Mouse (Mus musculus) liver, embryonic 11.5 days (tissue): ENCODE measurements around the gene Sergef. TPM values are rescaled to one million over a fixed set of nuclear protein-coding genes. Genes with fewer than 3 reads are reported as not detected.

ENCODE experiments used
- ATAC-seq: fragments of 200-750 bp; cut with Nextera tagmentation; replicated peaks from 2 replicates; pipeline ENCODE4 v1.8.0; 2017; ENCODE audit warnings: moderate number of reproducible peaks, mild to moderate bottlenecking, moderate TSS enrichment, moderate library complexity; ENCODE audit not compliant: low FRiP score
- DNase-seq: peaks from one replicate; pipeline ENCODE4 v3.0.0-alpha.2; 2017; ENCODE audit warnings: low spot score
- H3K27ac ChIP-seq: fragments of 300-500 bp; sonication (generic); 2 replicates; pipeline ENCODE4 v1.5.1; 2014; ENCODE audit warnings: mild to moderate bottlenecking, low read depth, low read length, control low read depth
- H3K27me3 ChIP-seq: fragments of 300-500 bp; sonication (generic); replicated peaks from 2 replicates; pipeline ENCODE4 v1.6.1; 2014; ENCODE audit warnings: low read length, mixed read lengths; ENCODE audit not compliant: control insufficient read depth, insufficient read depth
- H3K36me3 ChIP-seq: fragments of 300-500 bp; sonication (generic); 2 replicates; pipeline ENCODE4 v1.6.1; 2014; ENCODE audit warnings: mild to moderate bottlenecking, low read length, moderate library complexity, mixed read lengths; ENCODE audit not compliant: control insufficient read depth, insufficient read depth
- H3K4me1 ChIP-seq: fragments of 300-500 bp; sonication (generic); replicated peaks from 2 replicates; pipeline ENCODE4 v1.6.1; 2014; ENCODE audit warnings: low read length, mixed read lengths; ENCODE audit not compliant: control insufficient read depth, insufficient read depth
- H3K4me2 ChIP-seq: fragments of 300-500 bp; sonication (generic); 2 replicates; pipeline ENCODE4 v1.6.1; 2014; ENCODE audit warnings: mild to moderate bottlenecking, control low read depth, moderate library complexity
- H3K4me3 ChIP-seq: fragments of 300-500 bp; sonication (generic); 2 replicates; pipeline ENCODE4 v1.5.1; 2014; ENCODE audit warnings: low read depth, low read length, control low read depth
- H3K9ac ChIP-seq: fragments of 300-500 bp; sonication (generic); 2 replicates; pipeline ENCODE4 v1.6.1; 2014; ENCODE audit warnings: low read depth, low read length, control low read depth
- H3K9me3 ChIP-seq: fragments of 300-500 bp; sonication (generic); 2 replicates; pipeline ENCODE4 v1.6.1; 2016; ENCODE audit warnings: low read length, inconsistent platforms, mixed read lengths; ENCODE audit not compliant: control insufficient read depth
- WGBS: fragments of 180-500 bp; shearing (Covaris S2); extraction: QIAGEN DNeasy Blood & Tissue Kit; methylation state at CpG from one replicate; pipeline ENCODE4 v1.1.7; 2014; 5-methylcytosine and 5-hydroxymethylcytosine counted together
- polyA plus RNA-seq: library from polyadenylated mRNA; unstranded; fragments of >200 nt; fragmentation: Nextera tagmentation; extraction: Ambion mirVana; gene quantifications from 2 replicates; pipeline ENCODE4 v1.2.1, GENCODE M21; 2014

The Sergef gene
- polyA plus RNA-seq, 1 experiment from 2014 or later: 13.2 TPM

DNA sequence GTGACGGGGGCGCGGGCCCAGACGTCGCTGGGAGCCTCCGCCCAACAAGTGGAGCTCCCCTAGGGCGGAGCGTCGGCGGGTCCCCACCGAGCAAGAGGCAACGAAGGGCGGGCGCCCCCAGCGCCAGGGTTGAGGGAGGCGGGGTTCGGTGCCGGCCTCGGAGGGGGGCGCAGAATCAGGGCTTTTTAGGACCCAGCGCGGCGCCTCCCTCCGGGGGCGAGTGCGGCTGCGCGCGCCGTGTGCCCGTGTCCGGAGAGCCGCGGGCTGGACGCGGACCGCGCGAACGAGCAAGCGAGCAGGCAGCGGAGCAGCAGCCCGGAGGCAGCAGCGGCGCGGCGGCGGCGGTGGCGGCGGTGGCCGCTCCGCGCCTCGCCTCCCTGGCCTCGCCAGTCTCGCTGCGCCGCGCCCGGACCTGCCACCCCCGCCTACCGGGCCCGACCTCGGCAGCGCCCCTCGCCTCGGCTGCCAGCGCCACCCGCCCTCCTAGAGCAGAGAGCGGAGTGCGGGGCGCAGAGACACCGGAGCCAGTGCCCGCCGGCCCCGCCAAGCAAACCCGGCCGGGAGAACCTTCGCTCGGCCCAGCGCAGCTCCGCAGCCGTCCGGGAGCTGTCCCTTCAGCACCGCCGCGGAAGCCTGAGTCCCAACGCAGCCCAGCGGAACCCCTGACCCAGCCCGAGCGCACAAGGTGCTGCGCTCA, 243.2 kb downstream of the Sergef start, which contains the start of gene Kcnc1:
Gene Kcnc1 (plus strand): TSS at position 267 of the 697 bp plus-strand sequence.
- DNase-seq: peak; percentile 84
- WGBS: under 1% methylated on average over 91 of the region's 93 CpGs
- Histone ChIP-seq H3K27me3 (peaks cover 68% of the 10 kb centered on the region), H3K4me3 (peak within 1 kb of the TSS; percentile 49), H3K9me3 (no peaks in the 10 kb centered on the region), H3K4me1 (0 out of 2 replicates have a peak, but pooled peaks cover 6% of the 10 kb centered on the region), H3K27ac (no peak within 1 kb of the TSS), H3K9ac (no peak within 1 kb of the TSS), H3K4me2 (peak within 1 kb of the TSS; percentile 79), H3K36me3 (no peaks in the 10 kb centered on the region)
- peak; percentile 71 for ATAC-seq

DNA sequence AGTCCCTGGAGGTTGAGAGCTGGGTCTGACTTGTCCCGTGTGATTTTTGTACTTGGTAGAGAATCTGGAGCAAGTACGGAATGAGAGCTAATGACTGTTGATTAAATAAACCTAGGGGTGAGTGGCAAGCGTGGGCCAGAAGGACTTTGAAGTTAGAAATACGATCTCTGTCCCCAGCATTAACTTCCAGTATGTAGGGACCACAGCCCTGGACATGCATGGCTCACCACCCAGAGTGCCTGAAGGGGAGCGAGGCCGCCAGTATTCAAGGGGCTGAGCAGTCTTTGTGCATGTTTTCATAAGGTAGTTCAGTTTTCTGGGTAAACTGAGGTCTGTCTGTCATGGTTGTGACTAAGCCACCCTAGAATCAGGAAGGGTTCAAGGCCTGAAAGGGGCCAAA, 244.0 kb downstream of the Sergef start:
- H3K4me1 ChIP-seq: 0 out of 2 replicates have a peak, but pooled peaks cover 6% of the 10 kb centered on the region
- DNase-seq: no peak
- H3K4me3 ChIP-seq: no peak overlapping the region
- H3K27me3 ChIP-seq: peaks cover 68% of the 10 kb centered on the region
- no peaks in the 10 kb centered on the region for H3K36me3 ChIP-seq
- H3K9ac ChIP-seq: no peak overlapping the region
- no peak overlapping the region for H3K27ac ChIP-seq
- 47% methylated on average over 6 of the region's 6 CpGs for WGBS
- no peaks in the 10 kb centered on the region for H3K9me3 ChIP-seq
- H3K4me2 ChIP-seq: peak overlapping the region; percentile 79
- no peak for ATAC-seq

DNA sequence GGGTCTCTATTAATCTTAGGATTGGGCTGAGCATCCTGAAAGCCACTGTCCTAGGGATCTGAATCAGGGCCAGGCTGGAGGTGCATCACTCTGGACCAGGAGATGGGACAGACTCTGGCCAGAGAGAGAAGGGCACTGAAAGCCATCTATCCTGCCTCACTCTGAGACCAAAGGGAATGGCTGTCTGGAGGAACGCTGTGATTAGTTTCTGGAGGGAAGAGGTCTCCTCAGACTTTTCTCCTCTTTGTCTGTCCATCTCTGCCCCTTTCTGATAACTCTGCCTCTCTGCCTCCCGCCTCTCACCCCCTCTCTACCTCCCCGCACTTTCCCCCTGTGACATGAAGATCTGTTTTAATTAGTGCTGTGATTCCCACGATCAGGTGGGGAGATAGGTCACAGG, 244.7 kb downstream of the Sergef start:
- Histone ChIP-seq H3K27me3 (peaks cover 65% of the 10 kb centered on the region), H3K9me3 (no peaks in the 10 kb centered on the region), H3K36me3 (no peaks in the 10 kb centered on the region), H3K9ac (no peak overlapping the region), H3K4me1 (0 out of 2 replicates have a peak, but pooled peaks cover 6% of the 10 kb centered on the region), H3K27ac (no peak overlapping the region), H3K4me2 (no peak overlapping the region), H3K4me3 (no peak overlapping the region)
- no peak for ATAC-seq
- 50% methylated on average over 4 of the region's 4 CpGs for WGBS
- no peak for DNase-seq

DNA sequence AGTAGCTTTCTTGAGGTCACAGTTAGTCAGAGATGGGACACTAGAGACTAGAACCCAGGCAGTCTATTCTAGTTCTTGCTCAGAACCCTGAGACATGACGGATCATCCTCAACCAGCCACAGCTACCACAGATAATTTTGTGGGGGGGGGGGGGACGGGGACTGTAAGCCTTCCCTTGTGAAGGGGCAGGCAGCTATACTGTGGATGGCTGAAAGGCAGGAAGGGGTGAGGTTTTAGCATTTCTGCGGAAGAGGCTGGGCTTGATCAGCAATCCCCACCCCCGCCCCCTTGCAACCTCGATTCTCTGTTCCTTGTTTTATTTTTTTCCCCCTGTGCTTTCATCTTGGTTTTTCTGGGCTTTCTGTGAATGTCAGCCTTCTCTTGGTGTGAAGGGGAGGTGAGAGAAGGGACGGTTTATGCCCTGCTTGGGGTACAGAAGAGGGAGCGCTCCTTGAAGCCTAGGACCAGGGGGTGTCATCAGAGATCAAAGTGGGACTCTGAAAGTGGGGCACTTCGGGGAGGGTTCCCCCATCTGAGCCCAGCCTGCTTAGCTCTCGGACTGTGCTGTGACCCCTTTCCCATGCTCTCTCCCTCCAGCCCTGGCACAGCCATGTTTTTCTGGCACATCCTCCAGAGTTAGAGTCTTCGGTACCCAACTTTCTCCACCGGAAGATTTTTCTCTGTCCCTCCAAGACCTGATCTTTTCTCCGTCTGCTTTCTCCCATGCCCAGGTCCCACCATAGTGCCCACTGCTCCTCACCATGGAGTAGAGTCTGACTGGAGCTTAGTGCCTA, 245.7 kb downstream of the Sergef start:
- Histone ChIP-seq H3K9me3 (no peaks in the 10 kb centered on the region), H3K27ac (no peak overlapping the region), H3K9ac (no peak overlapping the region), H3K4me3 (no peak overlapping the region), H3K4me1 (0 out of 2 replicates have a peak, but pooled peaks cover 6% of the 10 kb centered on the region), H3K27me3 (peaks cover 56% of the 10 kb centered on the region), H3K4me2 (no peak overlapping the region), H3K36me3 (no peaks in the 10 kb centered on the region)
- 29% methylated on average over 11 of the region's 12 CpGs for WGBS
- ATAC-seq (no peak), DNase-seq (no peak)

Other genes starting within 250 kb of the Sergef start
- 0.25 and 0.32 TPM in 2 replicates for gene Kcnc1, start 243.3 kb downstream of the Sergef start, polyA plus RNA-seq
- gene Tph1, start 32.7 kb upstream of the Sergef start, polyA plus RNA-seq: 0.11 and 0.30 TPM in 2 replicates
- gene Saal1, start 70.9 kb upstream of the Sergef start, polyA plus RNA-seq: 30.7 and 32.7 TPM in 2 replicates
- gene Saa3, start 75.9 kb upstream of the Sergef start, polyA plus RNA-seq: 0.29 and 0.78 TPM in 2 replicates
- gene Saa4, start 92.8 kb upstream of the Sergef start, polyA plus RNA-seq: 5.7 and 6.1 TPM in 2 replicates
- 0.90 and 1.1 TPM in 2 replicates for gene Saa1, start 103.2 kb upstream of the Sergef start, polyA plus RNA-seq
- 1.2 TPM in 1 of 2 replicates, not detected in the other for gene Saa2, start 112.0 kb upstream of the Sergef start, polyA plus RNA-seq
- gene Hps5, start 156.3 kb upstream of the Sergef start, polyA plus RNA-seq: 15.5 and 16.7 TPM in 2 replicates
- gene Gtf2h1, start 156.3 kb upstream of the Sergef start, polyA plus RNA-seq: 83.6 and 95.7 TPM in 2 replicates
- gene Ldha, start 201.7 kb upstream of the Sergef start, polyA plus RNA-seq: 3,525 and 3,814 TPM in 2 replicates
- 0.17 and 0.73 TPM in 2 replicates for gene Ldhc, start 221.4 kb upstream of the Sergef start, polyA plus RNA-seq